Comparison of ENCODE assay signal across 7 mouse cellular contexts in the genomic region with DNA sequence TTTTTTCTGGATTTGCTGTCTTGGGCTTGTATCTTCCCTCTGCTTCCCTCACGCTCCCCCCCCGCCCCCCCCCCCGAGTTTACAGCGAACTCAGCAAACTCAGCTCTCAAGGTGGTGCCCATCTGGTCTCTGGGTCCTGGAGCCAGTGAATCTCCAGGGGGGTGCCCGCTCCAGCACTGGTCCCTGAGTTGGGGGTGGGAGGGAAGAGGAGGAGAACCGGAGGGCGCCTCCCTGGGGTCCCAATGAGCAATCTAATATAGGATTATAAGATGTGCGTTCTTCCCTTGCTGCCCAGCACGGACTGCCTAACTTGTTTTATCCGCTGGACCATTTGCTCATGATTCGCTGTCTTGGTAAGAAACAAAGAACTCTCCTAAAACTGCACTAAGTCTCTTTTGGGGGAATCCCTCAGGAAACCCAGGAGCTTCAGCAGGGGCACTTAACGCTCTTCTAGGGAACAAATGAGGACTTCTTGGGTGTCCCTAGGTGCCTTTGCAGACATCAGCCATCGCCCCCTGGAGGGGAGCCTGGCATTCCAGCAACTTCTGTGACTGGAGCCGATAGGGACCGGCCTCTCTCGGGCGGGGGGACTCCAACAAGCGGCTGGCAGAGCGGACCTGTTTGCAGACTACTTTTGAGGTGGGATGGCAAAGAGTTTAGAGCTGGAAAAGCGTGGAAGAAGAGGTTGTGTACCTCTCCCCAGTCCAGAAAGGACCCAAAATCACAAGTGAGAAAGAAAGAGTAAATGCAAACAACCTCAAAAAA. TPM values are rescaled to one million over a fixed set of nuclear protein-coding genes. Genes with fewer than 3 reads are reported as not detected.
A peak's percentile ranks its signal among the peaks of the same experiment; 100 is the strongest.
DNase-seq lines count a peak whose midpoint lies in the region; ATAC-seq lines count a peak whose summit lies in the region.

No protein-coding gene starts in this region.

- peaks cover 7% of the 10 kb centered on the region; the same call in 1 of the 2 replicates for H3K4me1 ChIP-seq in forebrain, embryonic 16.5 days (replicated peaks; ENCODE audit: control insufficient read depth, insufficient read depth, low read length)
- H3K4me1 ChIP-seq in hindbrain, embryonic 16.5 days (ENCODE audit: control insufficient read depth, insufficient read depth, low read depth, low read length), result peaks cover 3% of the 10 kb centered on the region
- no peaks in the 10 kb centered on the region for H3K4me1 ChIP-seq in limb, embryonic 12.5 days (replicated peaks)
- H3K4me1 ChIP-seq in stomach, embryonic 15.5 days, result 0 out of 2 replicates have a peak, but pooled peaks cover 4% of the 10 kb centered on the region

- H3K9me3 ChIP-seq in forebrain, embryonic 16.5 days (ENCODE audit: control insufficient read depth, low read length), result no peaks in the 10 kb centered on the region; the same call in 1 of the 2 replicates
- H3K9me3 ChIP-seq in hindbrain, embryonic 16.5 days (ENCODE audit: control insufficient read depth, low read length), result peaks cover 4% of the 10 kb centered on the region; the same call in 1 of the 2 replicates
- H3K9me3 ChIP-seq in limb, embryonic 12.5 days, result no peaks in the 10 kb centered on the region
- H3K9me3 ChIP-seq in stomach, embryonic 15.5 days, result no peaks in the 10 kb centered on the region

- peaks cover 3% of the 10 kb centered on the region; the same call in 1 of the 2 replicates for H3K27me3 ChIP-seq in forebrain, embryonic 16.5 days (replicated peaks; ENCODE audit: control insufficient read depth, insufficient read depth, low read length)
- no peaks in the 10 kb centered on the region; the same call in 1 of the 2 replicates for H3K27me3 ChIP-seq in hindbrain, embryonic 16.5 days (replicated peaks; ENCODE audit: control insufficient read depth, insufficient read depth, low read length)
- H3K27me3 ChIP-seq in limb, embryonic 12.5 days, result peaks cover 61% of the 10 kb centered on the region
- H3K27me3 ChIP-seq in stomach, embryonic 15.5 days (replicated peaks), result no peaks in the 10 kb centered on the region

- no peak overlapping the region for H3K9ac ChIP-seq in forebrain, embryonic 16.5 days (replicated peaks; ENCODE audit: low read depth, low read length)
- no peak overlapping the region for H3K9ac ChIP-seq in hindbrain, embryonic 16.5 days (ENCODE audit: low read depth, low read length)
- no peak overlapping the region for H3K9ac ChIP-seq in limb, embryonic 12.5 days (replicated peaks)
- no peak overlapping the region for H3K9ac ChIP-seq in stomach, embryonic 15.5 days

- H3K27ac ChIP-seq in forebrain, embryonic 16.5 days (ENCODE audit: low read length), result no peak overlapping the region
- H3K27ac ChIP-seq in hindbrain, embryonic 16.5 days (ENCODE audit: low read depth, low read length), result no peak overlapping the region
- H3K27ac ChIP-seq in limb, embryonic 12.5 days, result no peak overlapping the region
- no peak overlapping the region for H3K27ac ChIP-seq in stomach, embryonic 15.5 days

- peak; percentile 33; the same call in 1 of the 2 replicates for ATAC-seq in forebrain, embryonic 16.5 days
- ATAC-seq in hindbrain, embryonic 16.5 days, result peak; percentile 49
- ATAC-seq in limb, embryonic 12.5 days (ENCODE audit: insufficient number of reproducible peaks, insufficient read depth, low FRiP score, low TSS enrichment, low read depth), result no peak
- no peak for ATAC-seq in stomach, embryonic 15.5 days (ENCODE audit: insufficient read depth, low FRiP score, low read depth)

- H3K4me3 ChIP-seq in forebrain, embryonic 16.5 days (replicated peaks; ENCODE audit: low read length), result peak overlapping the region; percentile 52
- H3K4me3 ChIP-seq in hindbrain, embryonic 16.5 days (ENCODE audit: low read length), result peak overlapping the region; percentile 53
- H3K4me3 ChIP-seq in limb, embryonic 12.5 days (replicated peaks), result peak overlapping the region; percentile 45
- H3K4me3 ChIP-seq in stomach, embryonic 15.5 days (replicated peaks), result peak overlapping the region; percentile 44

- H3K4me2 ChIP-seq in forebrain, embryonic 16.5 days (ENCODE audit: low read length), result peak overlapping the region; percentile 81
- H3K4me2 ChIP-seq in hindbrain, embryonic 16.5 days (ENCODE audit: low read length), result peak overlapping the region; percentile 91
- peak overlapping the region; percentile 79 for H3K4me2 ChIP-seq in limb, embryonic 12.5 days
- H3K4me2 ChIP-seq in stomach, embryonic 15.5 days, result peak overlapping the region; percentile 85

- WGBS in forebrain, embryonic 16.5 days, result 21% methylated on average over 16 of the region's 20 CpGs
- WGBS in hindbrain, embryonic 16.5 days, result 22% methylated on average over 19 of the region's 20 CpGs
- 22% methylated on average over 20 of the region's 20 CpGs for WGBS in limb, embryonic 12.5 days
- 21% methylated on average over 18 of the region's 20 CpGs for whole genome bisulfite sequencing in stomach, embryonic 15.5 days

- DNase-seq in ZHBTc4 (ENCODE audit: low read depth, low spot score), result peak; percentile 37
- DNase-seq in cerebellum, adult 11 months, result peak; percentile 47
- DNase-seq in mesoderm, embryonic 11.5 days (ENCODE audit: low read depth, low spot score), result peak; percentile 6

- no peaks in the 10 kb centered on the region for H3K36me3 ChIP-seq in forebrain, embryonic 16.5 days (ENCODE audit: control insufficient read depth, insufficient read depth)
- no peaks in the 10 kb centered on the region for H3K36me3 ChIP-seq in hindbrain, embryonic 16.5 days (ENCODE audit: control insufficient read depth, insufficient read depth, low read length)
- H3K36me3 ChIP-seq in limb, embryonic 12.5 days, result no peaks in the 10 kb centered on the region
- no peaks in the 10 kb centered on the region for H3K36me3 ChIP-seq in stomach, embryonic 15.5 days

RNA-seq across cellular contexts. Expression of gene Lonrf3, which starts 0.5 kb away (rescaled TPM):
- polyA plus RNA-seq in forebrain, embryonic 16.5 days (2015; fragmentation: Nextera tagmentation; extraction: Ambion mirVana), result 0.66 and 0.77 TPM in 2 replicates
- 0.39 and 0.63 TPM in 2 replicates for polyA plus RNA-seq in hindbrain, embryonic 16.5 days (2015; fragmentation: Nextera tagmentation; extraction: Ambion mirVana)
- 0.31 TPM in 1 of 2 replicates, not detected in the other for polyA plus RNA-seq in limb, embryonic 12.5 days (2016; fragmentation: Nextera tagmentation; extraction: Ambion mirVana)
- polyA plus RNA-seq in stomach, embryonic 15.5 days (2015; fragmentation: Nextera tagmentation; extraction: Ambion mirVana), result 0.48 and 0.52 TPM in 2 replicates

Comparison
In these comparisons a context has a peak if more than half of its experiments do, and no peak if none do; other contexts are left out.
1. ATAC-seq: peak in forebrain, embryonic 16.5 days (single experiment) and hindbrain, embryonic 16.5 days (single experiment); none in limb, embryonic 12.5 days (single experiment) and stomach, embryonic 15.5 days (single experiment).
2. Peak in every context shown above with its lines, with median percentiles within 50 percentile points of each other: DNase-seq, H3K4me2 ChIP-seq and H3K4me3 ChIP-seq.